Mouse (Mus musculus): ENCODE data around the gene AC124108.1. TPM values are rescaled to one million over a fixed set of nuclear protein-coding genes. Genes with fewer than 3 reads are reported as not detected.

Gene AC124108.1
- polyA plus RNA-seq (2014; fragmentation: Nextera tagmentation; extraction: Ambion mirVana) = 5.0 and 5.2 TPM in 2 replicates

- H3K27me3 ChIP-seq (ENCODE audit: control insufficient read depth, insufficient read depth, low read length) = no peaks in the 10 kb centered on the region; the same call in 1 of the 2 replicates
- H3K27ac ChIP-seq (ENCODE audit: low read depth, low read length) = peak within 1 kb of the TSS; percentile 100
- under 1% methylated on average over 34 of the region's 34 CpGs for WGBS
- no peaks in the 10 kb centered on the region for H3K36me3 ChIP-seq (ENCODE audit: control insufficient read depth, insufficient read depth, low read length)
- ATAC-seq (ENCODE audit: low FRiP score) = no peak
- DNase-seq (ENCODE audit: low spot score, missing footprints) = peak; percentile 97
- H3K4me1 ChIP-seq (ENCODE audit: control insufficient read depth, insufficient read depth, low read length) = peaks cover 54% of the 10 kb centered on the region
- no peaks in the 10 kb centered on the region for H3K9me3 ChIP-seq (ENCODE audit: control insufficient read depth, low read length)
- H3K4me3 ChIP-seq (ENCODE audit: low read depth, low read length) = peak within 1 kb of the TSS; percentile 94
- H3K4me2 ChIP-seq = peak within 1 kb of the TSS; percentile 76
- H3K9ac ChIP-seq (ENCODE audit: low read length) = peak within 1 kb of the TSS; percentile 100
Measured at GRCm38 (mm10) chr1:132191093-132191785, at the start of gene AC124108.1, which contains the start of gene Lemd1. Gene AC124108.1 (plus strand): TSS chr1:132191457. Gene Lemd1 (plus strand): TSS chr1:132191431.

- 64% methylated on average over 13 of the region's 13 CpGs for WGBS
Measured at GRCm38 (mm10) chr1:132141753-132142152, 49.5 kb upstream of the AC124108.1 start.

GRCm38 (mm10) chr1:132143079-132143478 is 48.2 kb upstream of the AC124108.1 start:
- peaks cover 10% of the 10 kb centered on the region for H3K4me1 ChIP-seq (ENCODE audit: control insufficient read depth, insufficient read depth, low read length)
- 81% methylated on average over 5 of the region's 5 CpGs for WGBS
- no peak overlapping the region for H3K27ac ChIP-seq (ENCODE audit: low read depth, low read length)
- no peak overlapping the region for H3K4me2 ChIP-seq
- no peaks in the 10 kb centered on the region for H3K9me3 ChIP-seq (ENCODE audit: control insufficient read depth, low read length)
- H3K4me3 ChIP-seq (ENCODE audit: low read depth, low read length) = no peak overlapping the region
- no peak overlapping the region for H3K9ac ChIP-seq (ENCODE audit: low read length)
- no peaks in the 10 kb centered on the region for H3K36me3 ChIP-seq (ENCODE audit: control insufficient read depth, insufficient read depth, low read length)
- DNase-seq (ENCODE audit: low spot score, missing footprints) (no peak), ATAC-seq (ENCODE audit: low FRiP score) (no peak)
- peaks cover 18% of the 10 kb centered on the region for H3K27me3 ChIP-seq (ENCODE audit: control insufficient read depth, insufficient read depth, low read length)

More at GRCm38 (mm10) chr1:132141753-132142152, 49.5 kb upstream of the AC124108.1 start:
- Histone ChIP-seq H3K27me3 (ENCODE audit: control insufficient read depth, insufficient read depth, low read length) (peaks cover 19% of the 10 kb centered on the region), H3K9ac (ENCODE audit: low read length) (no peak overlapping the region), H3K27ac (ENCODE audit: low read depth, low read length) (no peak overlapping the region), H3K9me3 (ENCODE audit: control insufficient read depth, low read length) (no peaks in the 10 kb centered on the region), H3K4me3 (ENCODE audit: low read depth, low read length) (no peak overlapping the region), H3K4me2 (no peak overlapping the region), H3K4me1 (ENCODE audit: control insufficient read depth, insufficient read depth, low read length) (peaks cover 10% of the 10 kb centered on the region), H3K36me3 (ENCODE audit: control insufficient read depth, insufficient read depth, low read length) (no peaks in the 10 kb centered on the region)
- ATAC-seq (ENCODE audit: low FRiP score) = no peak
- no peak for DNase-seq (ENCODE audit: low spot score, missing footprints)

DNA sequence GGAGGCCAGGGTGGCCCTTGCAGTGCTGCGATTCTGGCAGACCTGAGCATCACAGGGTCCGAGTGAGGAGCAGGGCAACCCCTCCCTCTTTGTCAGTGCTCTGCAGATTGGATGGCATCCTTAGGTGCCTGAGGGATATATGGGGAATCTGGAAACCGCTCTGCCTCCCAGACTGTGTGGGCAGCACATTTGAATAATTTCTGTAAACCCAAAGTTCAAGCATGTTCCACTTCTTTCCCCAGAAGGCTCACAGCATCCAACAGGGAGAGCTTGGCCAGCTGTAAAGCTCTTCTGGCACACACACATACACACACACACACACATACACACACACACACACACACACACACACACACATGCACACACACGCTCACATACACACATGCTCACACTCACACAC is 47.5 kb upstream of the AC124108.1 start:
- 60% methylated on average over 4 of the region's 4 CpGs for WGBS
- no peak overlapping the region for H3K4me2 ChIP-seq
- DNase-seq (ENCODE audit: low spot score, missing footprints) (no peak), ATAC-seq (ENCODE audit: low FRiP score) (no peak)
- peaks cover 10% of the 10 kb centered on the region for H3K4me1 ChIP-seq (ENCODE audit: control insufficient read depth, insufficient read depth, low read length)
- peaks cover 12% of the 10 kb centered on the region for H3K27me3 ChIP-seq (ENCODE audit: control insufficient read depth, insufficient read depth, low read length)
- H3K27ac ChIP-seq (ENCODE audit: low read depth, low read length) = no peak overlapping the region
- H3K4me3 ChIP-seq (ENCODE audit: low read depth, low read length) = no peak overlapping the region
- no peaks in the 10 kb centered on the region for H3K36me3 ChIP-seq (ENCODE audit: control insufficient read depth, insufficient read depth, low read length)
- H3K9ac ChIP-seq (ENCODE audit: low read length) = no peak overlapping the region
- no peaks in the 10 kb centered on the region for H3K9me3 ChIP-seq (ENCODE audit: control insufficient read depth, low read length)

DNA sequence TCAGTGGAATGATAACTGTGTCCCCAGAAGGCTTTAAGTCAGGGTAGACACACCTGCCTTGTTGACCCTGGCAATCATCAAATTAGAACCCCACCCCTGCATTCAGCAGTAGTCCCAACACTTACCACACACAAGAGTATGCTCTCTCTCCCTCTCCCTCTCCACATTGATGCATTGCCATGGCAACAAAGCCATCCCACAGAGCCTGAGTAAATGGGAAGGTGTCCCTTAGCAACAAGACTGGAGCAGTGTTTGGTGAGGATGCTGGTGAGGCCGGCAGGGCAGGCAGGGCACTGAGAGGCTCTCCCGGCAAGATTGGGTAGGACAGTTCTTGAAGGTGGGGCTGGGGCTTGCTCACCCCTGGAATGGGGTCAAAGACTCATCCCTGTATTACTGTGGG is 47.0 kb upstream of the AC124108.1 start:
- H3K9me3 ChIP-seq (ENCODE audit: control insufficient read depth, low read length) = no peaks in the 10 kb centered on the region
- peaks cover 7% of the 10 kb centered on the region for H3K27me3 ChIP-seq (ENCODE audit: control insufficient read depth, insufficient read depth, low read length)
- peak; percentile 88 for ATAC-seq (ENCODE audit: low FRiP score)
- H3K27ac ChIP-seq (ENCODE audit: low read depth, low read length) = no peak overlapping the region
- peak; percentile 92 for DNase-seq (ENCODE audit: low spot score, missing footprints)
- H3K36me3 ChIP-seq (ENCODE audit: control insufficient read depth, insufficient read depth, low read length) = no peaks in the 10 kb centered on the region
- H3K9ac ChIP-seq (ENCODE audit: low read length) = no peak overlapping the region
- H3K4me2 ChIP-seq = no peak overlapping the region
- peaks cover 6% of the 10 kb centered on the region for H3K4me1 ChIP-seq (ENCODE audit: control insufficient read depth, insufficient read depth, low read length)
- WGBS = 21% methylated on average over 2 of the region's 2 CpGs
- no peak overlapping the region for H3K4me3 ChIP-seq (ENCODE audit: low read depth, low read length)

- H3K4me3 ChIP-seq (ENCODE audit: low read depth, low read length) = no peak overlapping the region
- H3K27me3 ChIP-seq (ENCODE audit: control insufficient read depth, insufficient read depth, low read length) = peaks cover under 1% of the 10 kb centered on the region
- WGBS = 86% methylated on average over 3 of the region's 3 CpGs
- ATAC-seq (ENCODE audit: low FRiP score) = no peak
- H3K4me1 ChIP-seq (ENCODE audit: control insufficient read depth, insufficient read depth, low read length) = peaks cover 5% of the 10 kb centered on the region
- no peak overlapping the region for H3K27ac ChIP-seq (ENCODE audit: low read depth, low read length)
- H3K9ac ChIP-seq (ENCODE audit: low read length) = no peak overlapping the region
- no peaks in the 10 kb centered on the region for H3K36me3 ChIP-seq (ENCODE audit: control insufficient read depth, insufficient read depth, low read length)
- no peak overlapping the region for H3K4me2 ChIP-seq
- DNase-seq (ENCODE audit: low spot score, missing footprints) = no peak
- H3K9me3 ChIP-seq (ENCODE audit: control insufficient read depth, low read length) = no peaks in the 10 kb centered on the region
Measured at GRCm38 (mm10) chr1:132144837-132145236, 46.4 kb upstream of the AC124108.1 start.

GRCm38 (mm10) chr1:132145973-132146685 is 45.1 kb upstream of the AC124108.1 start:
- H3K27ac ChIP-seq (ENCODE audit: low read depth, low read length) = no peak overlapping the region
- no peak overlapping the region for H3K4me2 ChIP-seq
- 90% methylated on average over 8 of the region's 8 CpGs for WGBS
- H3K9me3 ChIP-seq (ENCODE audit: control insufficient read depth, low read length) = no peaks in the 10 kb centered on the region
- DNase-seq (ENCODE audit: low spot score, missing footprints) (no peak), ATAC-seq (ENCODE audit: low FRiP score) (no peak)
- H3K36me3 ChIP-seq (ENCODE audit: control insufficient read depth, insufficient read depth, low read length) = no peaks in the 10 kb centered on the region
- no peak overlapping the region for H3K9ac ChIP-seq (ENCODE audit: low read length)
- no peak overlapping the region for H3K4me3 ChIP-seq (ENCODE audit: low read depth, low read length)
- H3K4me1 ChIP-seq (ENCODE audit: control insufficient read depth, insufficient read depth, low read length) = peaks cover 5% of the 10 kb centered on the region
- H3K27me3 ChIP-seq (ENCODE audit: control insufficient read depth, insufficient read depth, low read length) = no peaks in the 10 kb centered on the region

GRCm38 (mm10) chr1:132149410-132149809 is 41.8 kb upstream of the AC124108.1 start:
- 79% methylated on average over 2 of the region's 2 CpGs for WGBS

DNA sequence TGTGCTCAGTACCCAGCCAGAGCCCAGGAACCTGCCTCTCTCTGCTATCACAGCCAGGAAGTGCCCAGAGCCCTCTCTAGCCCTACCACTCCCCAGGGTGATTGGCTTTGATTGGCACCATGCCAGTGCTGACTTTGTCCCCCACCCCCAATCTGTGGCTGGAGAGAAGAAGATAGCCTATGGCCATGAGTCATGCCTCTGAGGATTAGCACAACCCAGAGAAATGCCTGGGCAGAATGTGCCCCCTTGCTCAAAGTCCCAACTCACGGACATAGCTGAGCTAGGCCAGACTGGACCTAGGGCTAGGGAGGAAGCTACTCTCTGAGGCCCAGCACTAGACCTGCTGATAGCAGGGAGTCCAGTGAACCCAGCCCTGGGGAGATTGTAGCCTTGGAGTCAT is 41.1 kb upstream of the AC124108.1 start:
- Histone ChIP-seq H3K27ac (ENCODE audit: low read depth, low read length) (no peak overlapping the region), H3K9ac (ENCODE audit: low read length) (no peak overlapping the region), H3K36me3 (ENCODE audit: control insufficient read depth, insufficient read depth, low read length) (no peaks in the 10 kb centered on the region), H3K27me3 (ENCODE audit: control insufficient read depth, insufficient read depth, low read length) (no peaks in the 10 kb centered on the region), H3K4me3 (ENCODE audit: low read depth, low read length) (no peak overlapping the region), H3K4me2 (no peak overlapping the region), H3K4me1 (ENCODE audit: control insufficient read depth, insufficient read depth, low read length) (peaks cover 3% of the 10 kb centered on the region; the same call in 1 of the 2 replicates), H3K9me3 (ENCODE audit: control insufficient read depth, low read length) (no peaks in the 10 kb centered on the region)
- WGBS = 55% methylated on average over 1 of the region's 1 CpGs
- ATAC-seq (ENCODE audit: low FRiP score) = no peak
- no peak for DNase-seq (ENCODE audit: low spot score, missing footprints)

More at GRCm38 (mm10) chr1:132149410-132149809, 41.8 kb upstream of the AC124108.1 start:
- H3K4me1 ChIP-seq (ENCODE audit: control insufficient read depth, insufficient read depth, low read length) = peaks cover 4% of the 10 kb centered on the region
- H3K27ac ChIP-seq (ENCODE audit: low read depth, low read length) = no peak overlapping the region
- no peak overlapping the region for H3K4me2 ChIP-seq
- H3K9ac ChIP-seq (ENCODE audit: low read length) = no peak overlapping the region
- no peak overlapping the region for H3K4me3 ChIP-seq (ENCODE audit: low read depth, low read length)
- no peaks in the 10 kb centered on the region for H3K36me3 ChIP-seq (ENCODE audit: control insufficient read depth, insufficient read depth, low read length)
- H3K9me3 ChIP-seq (ENCODE audit: control insufficient read depth, low read length) = no peaks in the 10 kb centered on the region
- ATAC-seq (ENCODE audit: low FRiP score) (no peak), DNase-seq (ENCODE audit: low spot score, missing footprints) (no peak)
- no peaks in the 10 kb centered on the region for H3K27me3 ChIP-seq (ENCODE audit: control insufficient read depth, insufficient read depth, low read length)
